Mouse (Mus musculus): ENCODE measurements at regions not wholly inside any gene's neighbourhood (a gene's known extent, or its start where the extent isn't known, plus 50 kb on each side); places are given as distances from the start of the nearest gene placed in this dataset.

DNA sequence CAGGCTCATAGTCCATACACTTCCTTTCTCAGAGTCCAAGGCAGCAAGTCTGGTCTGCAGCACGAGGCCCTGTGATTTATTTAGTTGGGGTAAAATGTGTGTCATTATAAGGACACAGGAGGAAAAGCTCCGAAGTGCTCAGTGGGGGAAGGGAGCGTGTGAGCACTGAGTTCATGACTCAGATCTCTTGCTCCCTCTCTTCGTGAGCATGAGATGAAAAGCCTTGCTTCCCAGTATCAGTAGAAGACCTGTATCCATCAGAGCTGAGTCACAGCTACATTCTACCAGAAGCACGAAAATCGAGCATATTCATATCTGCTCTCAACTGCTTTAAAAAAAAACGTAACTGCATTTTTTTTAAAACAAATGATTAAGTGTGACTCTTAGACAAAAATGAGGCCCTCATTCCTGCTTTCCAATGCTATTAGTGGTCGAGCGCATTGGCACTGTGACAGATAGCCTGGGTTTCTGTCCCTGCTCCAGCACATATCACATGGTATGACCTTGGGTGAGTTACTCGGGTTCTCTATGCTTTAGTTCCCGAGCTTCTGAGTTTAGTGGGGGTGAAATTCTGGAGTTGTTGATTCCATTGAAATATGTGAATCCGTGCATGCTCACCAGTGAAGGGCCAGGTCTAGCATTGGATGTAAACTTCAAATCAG, 109.2 kb upstream of the Cd180 start:
- TF ChIP-seq POLR2A (IDR thresholded peaks at IDR 0.05; ENCODE audit: control insufficient read depth, extremely low read depth, insufficient read depth, low read length, poor library complexity) (no peak), CTCF (IDR thresholded peaks at IDR 0.05; ENCODE audit: borderline replicate concordance, control insufficient read depth, extremely low read depth, insufficient read depth, low read length, poor library complexity) (no peak)
